In the genomic region with DNA sequence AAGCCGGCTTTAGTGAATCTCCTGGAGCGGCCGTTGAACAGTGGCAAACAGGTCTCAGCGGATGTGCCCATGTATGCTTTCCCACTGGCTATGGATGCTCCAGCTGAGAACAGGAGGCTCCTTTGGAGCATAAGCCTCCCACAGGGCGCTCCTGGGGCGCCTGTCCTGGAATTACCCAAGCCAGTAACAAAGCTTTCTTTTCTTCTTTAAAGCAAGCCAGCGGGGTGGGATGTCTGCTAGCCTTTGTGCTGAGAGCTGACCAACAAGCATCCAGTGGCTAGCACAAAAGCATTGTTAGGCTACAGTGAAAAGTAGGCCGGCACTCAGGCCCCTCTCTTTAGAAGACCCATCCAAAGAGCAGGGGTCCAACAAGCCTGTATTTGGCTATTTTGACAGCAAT, we compare ENCODE assay signal across 17 mouse cellular contexts. TPM values are rescaled to one million over a fixed set of nuclear protein-coding genes. Genes with fewer than 3 reads are reported as not detected.
DNase-seq lines count a peak whose midpoint lies in the region; ATAC-seq lines count a peak whose summit lies in the region.
"Had no signal": no experiment of that assay in that cellular context is flagged by ENCODE, and none has a peak within 500 bp of the region (broad histone marks: within the 10 kb centered on the region; RNA-seq: fewer than 3 reads in every experiment).

No protein-coding gene starts in this region.

- H3K36me3 ChIP-seq in hindbrain, embryonic 10.5 days: no peaks in the 10 kb centered on the region
- H3K36me3 ChIP-seq in hindbrain, embryonic 16.5 days (ENCODE audit: control insufficient read depth, insufficient read depth, low read length): no peaks in the 10 kb centered on the region
- H3K36me3 ChIP-seq in embryonic facial prominence, embryonic 10.5 days (replicated peaks): no peaks in the 10 kb centered on the region

- H3K9ac ChIP-seq in hindbrain, embryonic 16.5 days (ENCODE audit: low read depth, low read length): no peak overlapping the region

- no peak for ATAC-seq in hindbrain, embryonic 16.5 days
- ATAC-seq: activated CD4-positive, CD25-positive, alpha-beta regulatory T cell, adult 4 months; intestine, postnatal 0 days had no signal

- H3K4me1 ChIP-seq in hindbrain, embryonic 10.5 days (replicated peaks): peaks cover 21% of the 10 kb centered on the region
- H3K4me1 ChIP-seq in hindbrain, embryonic 16.5 days (ENCODE audit: control insufficient read depth, insufficient read depth, low read depth, low read length): peaks cover 3% of the 10 kb centered on the region
- H3K4me1 ChIP-seq in embryonic facial prominence, embryonic 10.5 days: peaks cover 10% of the 10 kb centered on the region

- WGBS in hindbrain, embryonic 10.5 days: 6% methylated on average over 8 of the region's 8 CpGs
- 6% methylated on average over 8 of the region's 8 CpGs for whole genome bisulfite sequencing in hindbrain, embryonic 16.5 days
- WGBS in embryonic facial prominence, embryonic 10.5 days: 7% methylated on average over 8 of the region's 8 CpGs

- peaks cover 13% of the 10 kb centered on the region for H3K27me3 ChIP-seq in hindbrain, embryonic 10.5 days (ENCODE audit: insufficient read depth, poor library complexity, severe bottlenecking)
- H3K27me3 ChIP-seq in hindbrain, embryonic 16.5 days (replicated peaks; ENCODE audit: control insufficient read depth, insufficient read depth, low read length): no peaks in the 10 kb centered on the region
- no peaks in the 10 kb centered on the region for H3K27me3 ChIP-seq in embryonic facial prominence, embryonic 10.5 days (replicated peaks; ENCODE audit: low read depth, poor library complexity, severe bottlenecking)
- H3K27me3 ChIP-seq: CH12.LX had no signal

- DNase-seq in hindbrain, embryonic 10.5 days (ENCODE audit: low spot score): peak; percentile 61
- peak; percentile 45 for DNase-seq in testis, postnatal 10 days (ENCODE audit: low spot score)
- DNase-seq in testis, postnatal 14 days (ENCODE audit: low spot score): no peak
- DNase-seq in embryonic facial prominence, embryonic 10.5 days (ENCODE audit: low spot score): peak; percentile 23
- peak; percentile 39 for DNase-seq in telencephalon, adult 2 months (ENCODE audit: low read depth, low spot score)
- no peak for DNase-seq in gastrocnemius, postnatal 4 days (ENCODE audit: low spot score in 2 of 2)
- DNase-seq in left cerebral cortex, adult 8-10 months (ENCODE audit: low spot score in 2 of 2): no peak
- DNase-seq: cerebellum, postnatal 25 days; gastrocnemius, postnatal 36 days; heart, postnatal 10 days; lung, adult 2 months; spleen, adult 18-20 months had no signal

- H3K4me3 ChIP-seq in hindbrain, embryonic 10.5 days: peak overlapping the region; percentile 29
- H3K4me3 ChIP-seq in hindbrain, embryonic 16.5 days (ENCODE audit: low read length): no peak overlapping the region
- H3K4me3 ChIP-seq in embryonic facial prominence, embryonic 10.5 days: no peak overlapping the region

- no peaks in the 10 kb centered on the region for H3K9me3 ChIP-seq in hindbrain, embryonic 10.5 days
- no peaks in the 10 kb centered on the region for H3K9me3 ChIP-seq in hindbrain, embryonic 16.5 days (ENCODE audit: control insufficient read depth, low read length)
- H3K9me3 ChIP-seq in embryonic facial prominence, embryonic 10.5 days: 0 out of 2 replicates have a peak, but pooled peaks cover 3% of the 10 kb centered on the region

- H3K4me2 ChIP-seq in hindbrain, embryonic 16.5 days (ENCODE audit: low read length): no peak overlapping the region

- H3K27ac ChIP-seq in hindbrain, embryonic 10.5 days: peak overlapping the region; percentile 78
- H3K27ac ChIP-seq in hindbrain, embryonic 16.5 days (ENCODE audit: low read depth, low read length): no peak overlapping the region
- peak overlapping the region; percentile 37; the same call in 1 of the 2 replicates for H3K27ac ChIP-seq in embryonic facial prominence, embryonic 10.5 days (replicated peaks)

RNA-seq across cellular contexts. Expression of a gene that starts 25.3 kb away (rescaled TPM):
- 39.7 and 39.8 TPM in 2 replicates for polyA plus RNA-seq in hindbrain, embryonic 10.5 days (2016; fragmentation: Nextera tagmentation; extraction: Ambion mirVana)
- polyA plus RNA-seq in hindbrain, embryonic 16.5 days (2015; fragmentation: Nextera tagmentation; extraction: Ambion mirVana): 29.6 and 30.1 TPM in 2 replicates
- polyA plus RNA-seq in embryonic facial prominence, embryonic 10.5 days (2016; fragmentation: Nextera tagmentation; extraction: Ambion mirVana): 39.7 and 41.7 TPM in 2 replicates
- total RNA-seq in gastrocnemius, postnatal 4 days (2021): 10 to 100 TPM; 15.2 to 15.9 TPM
- 10 to 100 TPM; 13.1 to 15.3 (median 14.9) TPM for total RNA-seq in left cerebral cortex, adult 8-10 months (2022)

RNA-seq across cellular contexts. Expression of a gene that starts 25.4 kb away (rescaled TPM):
- 23.1 and 28.2 TPM in 2 replicates for polyA plus RNA-seq in hindbrain, embryonic 10.5 days (2016; fragmentation: Nextera tagmentation; extraction: Ambion mirVana)
- 6.8 and 9.1 TPM in 2 replicates for polyA plus RNA-seq in hindbrain, embryonic 16.5 days (2015; fragmentation: Nextera tagmentation; extraction: Ambion mirVana)
- polyA plus RNA-seq in embryonic facial prominence, embryonic 10.5 days (2016; fragmentation: Nextera tagmentation; extraction: Ambion mirVana): 27.4 and 32.6 TPM in 2 replicates
- 1 to 10 TPM; 3.9 to 5.5 TPM for total RNA-seq in gastrocnemius, postnatal 4 days (2021)
- 1 to 10 TPM; 2.1 to 4.8 (median 2.9) TPM for total RNA-seq in left cerebral cortex, adult 8-10 months (2022)

RNA-seq across cellular contexts. Expression of a gene that starts 39.3 kb away (rescaled TPM):
- 1.1 and 1.3 TPM in 2 replicates for polyA plus RNA-seq in hindbrain, embryonic 10.5 days (2016; fragmentation: Nextera tagmentation; extraction: Ambion mirVana)
- 2.1 and 2.3 TPM in 2 replicates for polyA plus RNA-seq in hindbrain, embryonic 16.5 days (2015; fragmentation: Nextera tagmentation; extraction: Ambion mirVana)
- polyA plus RNA-seq in embryonic facial prominence, embryonic 10.5 days (2016; fragmentation: Nextera tagmentation; extraction: Ambion mirVana): 2.3 TPM in 2 replicates
- total RNA-seq in gastrocnemius, postnatal 4 days (2021): 1 to 10 TPM in 1 of 2 experiments, under 1 TPM in 1; 0.57 to 1.1 TPM
- 1 to 10 TPM; 1.3 to 1.9 (median 1.7) TPM for total RNA-seq in left cerebral cortex, adult 8-10 months (2022)
- total RNA-seq: megakaryocyte, adult 5-6 weeks had no signal

Comparison
In these comparisons a context has a peak if more than half of its experiments do, and no peak if none do; other contexts are left out.
1. DNase-seq: peak in hindbrain, embryonic 10.5 days (single experiment), testis, postnatal 10 days (single experiment), embryonic facial prominence, embryonic 10.5 days (single experiment) and telencephalon, adult 2 months (single experiment); none in testis, postnatal 14 days (single experiment), gastrocnemius, postnatal 4 days (0 of 2) and left cerebral cortex, adult 8-10 months (0 of 2).